Mouse (Mus musculus) liver, postnatal 0 days (tissue): ENCODE data around the gene Ipo13. TPM values are rescaled to one million over a fixed set of nuclear protein-coding genes. Genes with fewer than 3 reads are reported as not detected.

Source experiments
- ATAC-seq: fragments of 200-750 bp; cut with Nextera tagmentation; 2 replicates; pipeline ENCODE4 v1.8.0; 2017; ENCODE audit warnings: mild to moderate bottlenecking, moderate library complexity
- DNase-seq: peaks from one replicate; pipeline ENCODE4 v3.0.0-alpha.2; 2016
- H3K27ac ChIP-seq: fragments of 300-500 bp; sonication (generic); 2 replicates; pipeline ENCODE4 v1.5.1; 2014; ENCODE audit warnings: antibody characterized with exemption, moderate library complexity, mild to moderate bottlenecking, low read depth
- H3K27me3 ChIP-seq: fragments of 300-500 bp; sonication (generic); 2 replicates; pipeline ENCODE4 v1.6.1; 2014; ENCODE audit warnings: low read length, control low read depth, mixed read lengths; ENCODE audit not compliant: insufficient read depth
- H3K36me3 ChIP-seq: fragments of 300-500 bp; sonication (generic); replicated peaks from 2 replicates; pipeline ENCODE4 v1.6.1; 2014; ENCODE audit warnings: mild to moderate bottlenecking, control low read depth, low read length, moderate library complexity, mixed read lengths; ENCODE audit not compliant: insufficient read depth
- H3K4me1 ChIP-seq: fragments of 300-500 bp; sonication (generic); 2 replicates; pipeline ENCODE4 v1.6.1; 2014; ENCODE audit warnings: antibody characterized with exemption, mild to moderate bottlenecking, control low read depth; ENCODE audit not compliant: insufficient read depth
- H3K4me2 ChIP-seq: fragments of 300-500 bp; sonication (generic); 2 replicates; pipeline ENCODE4 v1.6.1; 2014; ENCODE audit warnings: low read depth, mild to moderate bottlenecking, low read length, moderate library complexity, mixed read lengths
- H3K4me3 ChIP-seq: fragments of 300-500 bp; sonication (generic); 2 replicates; pipeline ENCODE4 v1.5.1; 2014; ENCODE audit warnings: low read depth, low read length
- H3K9ac ChIP-seq: fragments of 300-500 bp; sonication (generic); replicated peaks from 2 replicates; pipeline ENCODE4 v1.6.1; 2014; ENCODE audit warnings: mild to moderate bottlenecking, moderate library complexity
- H3K9me3 ChIP-seq: fragments of 300-500 bp; sonication (generic); 2 replicates; pipeline ENCODE4 v1.6.1; 2016; ENCODE audit warnings: mild to moderate bottlenecking, control low read depth, low read length, mixed read lengths
- CTCF ChIP-seq: sonication (generic); IDR thresholded peaks from 2 replicates; pipeline ENCODE4 v1.5.1; 2016; ENCODE audit warnings: antibody characterized with exemption, low read depth
- EP300 ChIP-seq: IDR thresholded peaks from 2 replicates; pipeline ENCODE4 v1.6.1; 2016; ENCODE audit warnings: antibody characterized with exemption, low read depth, mild to moderate bottlenecking
- WGBS: fragments of 180-500 bp; shearing (Covaris S2); extraction: QIAGEN DNeasy Blood & Tissue Kit; methylation state at CpG from one replicate; pipeline ENCODE4 v1.1.7; 2014; ENCODE audit not compliant: insufficient replicate concordance; 5-methylcytosine and 5-hydroxymethylcytosine counted together
- polyA plus RNA-seq: library from polyadenylated mRNA; unstranded; fragments of >200 nt; fragmentation: Nextera tagmentation; extraction: Ambion mirVana; gene quantifications from 2 replicates; pipeline ENCODE4 v1.2.1, GENCODE M21; 2015

The Ipo13 gene
- polyA plus RNA-seq, 1 experiment from 2014 or later: 7.7 TPM

- ATAC-seq (no peak), DNase-seq (no peak)
- H3K4me1 ChIP-seq: peaks cover 9% of the 10 kb centered on the region
- no peak overlapping the region for H3K4me3 ChIP-seq
- no peak for TF ChIP-seq CTCF
- TF ChIP-seq EP300: no peak
- H3K4me2 ChIP-seq: no peak overlapping the region
- WGBS: 64% methylated on average over 1 of the region's 1 CpGs
- peaks cover 26% of the 10 kb centered on the region for H3K36me3 ChIP-seq
- H3K9ac ChIP-seq: no peak overlapping the region
- H3K27me3 ChIP-seq: peaks cover 12% of the 10 kb centered on the region; the same call in 1 of the 2 replicates
- H3K27ac ChIP-seq: no peak overlapping the region
- no peaks in the 10 kb centered on the region for H3K9me3 ChIP-seq
Observed at GRCm38 (mm10) chr4:117870437-117870836, 44.4 kb downstream of the Ipo13 start.

GRCm38 (mm10) chr4:117869317-117869716 is 45.5 kb downstream of the Ipo13 start:
- TF ChIP-seq EP300 (no peak), CTCF (no peak)
- WGBS: 78% methylated on average over 9 of the region's 9 CpGs
- Histone ChIP-seq H3K9ac (no peak overlapping the region), H3K9me3 (no peaks in the 10 kb centered on the region), H3K4me1 (peaks cover 9% of the 10 kb centered on the region), H3K27ac (no peak overlapping the region), H3K27me3 (peaks cover 12% of the 10 kb centered on the region; the same call in 1 of the 2 replicates), H3K36me3 (peaks cover 35% of the 10 kb centered on the region), H3K4me2 (no peak overlapping the region), H3K4me3 (no peak overlapping the region)
- ATAC-seq (no peak), DNase-seq (no peak)

DNA sequence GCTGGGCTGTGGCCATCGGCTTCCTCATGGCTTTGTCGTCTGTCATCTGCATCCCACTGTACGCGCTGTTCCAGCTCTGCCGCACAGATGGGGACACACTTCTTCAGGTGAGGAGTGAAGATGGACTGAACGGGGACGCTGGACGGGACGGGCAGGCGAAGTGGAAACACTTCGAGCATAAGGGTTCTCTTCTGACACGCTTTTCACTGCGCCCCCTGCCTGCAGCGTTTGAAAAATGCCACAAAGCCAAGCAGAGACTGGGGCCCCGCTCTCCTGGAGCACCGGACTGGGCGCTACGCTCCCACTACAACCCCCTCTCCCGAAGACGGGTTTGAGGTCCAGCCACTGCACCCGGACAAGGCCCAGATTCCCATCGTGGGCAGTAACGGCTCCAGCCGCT is 47.0 kb downstream of the Ipo13 start:
- 17% methylated on average over 24 of the region's 24 CpGs for WGBS
- H3K27me3 ChIP-seq: peaks cover 12% of the 10 kb centered on the region; the same call in 1 of the 2 replicates
- peak; percentile 44 for ATAC-seq
- no peak overlapping the region for H3K4me3 ChIP-seq
- H3K4me2 ChIP-seq: peak overlapping the region; percentile 26; the same call in 1 of the 2 replicates
- peaks cover 9% of the 10 kb centered on the region for H3K4me1 ChIP-seq
- peaks cover 46% of the 10 kb centered on the region for H3K36me3 ChIP-seq
- DNase-seq: peak; percentile 78
- TF ChIP-seq CTCF: peak; percentile 83
- no peak for TF ChIP-seq EP300
- no peaks in the 10 kb centered on the region for H3K9me3 ChIP-seq
- no peak overlapping the region for H3K9ac ChIP-seq
- no peak overlapping the region for H3K27ac ChIP-seq

GRCm38 (mm10) chr4:117867000-117867399 is 47.8 kb downstream of the Ipo13 start:
- peaks cover 48% of the 10 kb centered on the region for H3K36me3 ChIP-seq
- 25% methylated on average over 6 of the region's 6 CpGs for WGBS
- no peak for TF ChIP-seq EP300
- no peak for TF ChIP-seq CTCF
- H3K4me3 ChIP-seq: no peak overlapping the region
- no peak overlapping the region for H3K27ac ChIP-seq
- H3K9ac ChIP-seq: no peak overlapping the region
- H3K27me3 ChIP-seq: peaks cover 12% of the 10 kb centered on the region; the same call in 1 of the 2 replicates
- DNase-seq: no peak
- ATAC-seq: no peak
- no peaks in the 10 kb centered on the region for H3K9me3 ChIP-seq
- H3K4me2 ChIP-seq: no peak overlapping the region
- H3K4me1 ChIP-seq: peaks cover 5% of the 10 kb centered on the region

DNA sequence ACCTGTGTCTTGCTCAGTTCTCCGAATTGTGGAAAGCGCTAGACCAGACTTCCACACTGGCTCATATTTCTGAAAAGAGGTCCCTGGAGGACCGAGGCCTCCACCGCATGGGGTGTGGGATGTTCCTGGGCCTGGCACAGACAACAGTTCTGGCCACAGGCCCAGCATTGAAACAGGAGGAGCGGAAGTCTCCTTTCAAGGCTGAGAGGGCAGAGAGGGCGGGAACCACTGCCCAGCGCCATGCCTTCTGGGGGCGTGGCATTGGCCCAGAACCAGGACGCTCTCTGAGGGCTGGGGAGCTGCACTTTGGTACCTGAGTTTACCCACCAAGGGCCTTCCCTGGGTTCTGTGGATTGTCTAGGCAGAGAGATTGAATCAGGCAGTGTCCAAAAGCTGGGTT is 48.7 kb downstream of the Ipo13 start:
- peak; percentile 58 for DNase-seq
- no peak overlapping the region for H3K27ac ChIP-seq
- H3K4me3 ChIP-seq: no peak overlapping the region
- H3K9me3 ChIP-seq: no peaks in the 10 kb centered on the region
- peaks cover 12% of the 10 kb centered on the region; the same call in 1 of the 2 replicates for H3K27me3 ChIP-seq
- H3K4me1 ChIP-seq: 0 out of 2 replicates have a peak, but pooled peaks cover 2% of the 10 kb centered on the region
- no peak overlapping the region for H3K4me2 ChIP-seq
- peaks cover 56% of the 10 kb centered on the region for H3K36me3 ChIP-seq
- 70% methylated on average over 9 of the region's 9 CpGs for WGBS
- no peak for TF ChIP-seq CTCF
- H3K9ac ChIP-seq: no peak overlapping the region
- ATAC-seq: no peak

DNA sequence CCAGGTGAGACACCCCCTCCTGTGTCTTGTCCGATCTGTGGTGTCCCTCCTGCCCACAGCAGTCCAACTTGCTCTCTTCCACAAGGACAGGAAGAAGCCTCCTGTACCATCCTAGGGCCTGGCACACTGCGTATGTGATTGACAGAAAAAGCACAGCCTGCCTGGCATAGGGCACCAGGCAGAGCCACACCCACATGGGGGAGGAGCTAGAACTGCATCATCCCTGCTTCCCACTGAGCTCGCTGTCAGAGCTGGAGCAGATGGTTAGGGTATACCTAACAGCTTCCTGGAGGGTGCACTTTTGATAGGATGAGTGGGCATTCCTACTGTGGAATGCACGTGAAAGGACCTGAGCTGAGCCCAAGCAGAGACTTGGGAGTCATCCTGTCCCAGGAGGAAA is 52.0 kb downstream of the Ipo13 start:
- Histone ChIP-seq H3K9ac (no peak overlapping the region), H3K4me3 (no peak overlapping the region), H3K4me2 (no peak overlapping the region), H3K27me3 (peaks cover 8% of the 10 kb centered on the region; the same call in 1 of the 2 replicates), H3K27ac (no peak overlapping the region), H3K36me3 (peaks cover 67% of the 10 kb centered on the region), H3K9me3 (no peaks in the 10 kb centered on the region), H3K4me1 (peaks cover 4% of the 10 kb centered on the region; the same call in 1 of the 2 replicates)
- ATAC-seq (no peak), DNase-seq (peak; percentile 55)
- no peak for TF ChIP-seq CTCF
- no peak for TF ChIP-seq EP300
- WGBS: 62% methylated on average over 4 of the region's 4 CpGs
